ENCODE assay signal across 21 mouse cellular contexts in genomic region chr5:112846146-112846545, GRCm38 (mm10). TPM values are rescaled to one million over a fixed set of nuclear protein-coding genes. Genes with fewer than 3 reads are reported as not detected.
"Had no signal": no experiment of that assay in that cellular context is flagged by ENCODE, and none has a peak within 500 bp of the region (broad histone marks: within the 10 kb centered on the region; RNA-seq: fewer than 3 reads in every experiment).

No protein-coding gene starts in this region.

- DNase-seq: kidney, adult 2 months; kidney, postnatal 25 days; layer of hippocampus, adult 9-11 months; liver; lung, adult 18-20 months; lung, postnatal 10 days; lung, postnatal 36 days; midbrain, embryonic 14.5 days; retina, postnatal 1 day; thymus, adult 18-20 months; thymus, postnatal 36 days had no signal

- H3K36me3 ChIP-seq: limb, embryonic 10.5 days; limb, embryonic 13.5 days; liver, embryonic 12.5 days; liver, embryonic 15.5 days; lung, embryonic 15.5 days; neural tube, embryonic 13.5 days had no signal

- H3K9me3 ChIP-seq: limb, embryonic 10.5 days; limb, embryonic 13.5 days; liver, embryonic 12.5 days; liver, embryonic 15.5 days; lung, embryonic 15.5 days; neural tube, embryonic 13.5 days had no signal

- H3K27me3 ChIP-seq: liver, embryonic 15.5 days had no signal

- H3K4me1 ChIP-seq: liver, embryonic 12.5 days; liver, embryonic 15.5 days; lung, embryonic 15.5 days had no signal

- H3K27ac ChIP-seq: kidney, postnatal 0 days; layer of hippocampus, adult 2 months; limb, embryonic 10.5 days; limb, embryonic 13.5 days; liver, embryonic 12.5 days; liver, embryonic 15.5 days; lung, embryonic 15.5 days; neural tube, embryonic 13.5 days had no signal

- H3K9ac ChIP-seq: limb, embryonic 13.5 days; liver, embryonic 12.5 days; liver, embryonic 15.5 days; lung, embryonic 15.5 days; neural tube, embryonic 13.5 days had no signal

- H3K4me3 ChIP-seq: layer of hippocampus, adult 2 months; limb, embryonic 10.5 days; limb, embryonic 13.5 days; liver, embryonic 12.5 days; liver, embryonic 15.5 days; lung, embryonic 15.5 days; myocyte; neural tube, embryonic 13.5 days had no signal

- H3K4me2 ChIP-seq: limb, embryonic 13.5 days; liver, embryonic 12.5 days; liver, embryonic 15.5 days; lung, embryonic 15.5 days; neural tube, embryonic 13.5 days had no signal

- ATAC-seq: liver, embryonic 12.5 days had no signal

RNA-seq across cellular contexts. Expression of gene Myo18b, which starts 50.0 kb away (rescaled TPM):
- total RNA-seq: monocyte, adult 5-6 weeks had no signal
